In the genomic region with DNA sequence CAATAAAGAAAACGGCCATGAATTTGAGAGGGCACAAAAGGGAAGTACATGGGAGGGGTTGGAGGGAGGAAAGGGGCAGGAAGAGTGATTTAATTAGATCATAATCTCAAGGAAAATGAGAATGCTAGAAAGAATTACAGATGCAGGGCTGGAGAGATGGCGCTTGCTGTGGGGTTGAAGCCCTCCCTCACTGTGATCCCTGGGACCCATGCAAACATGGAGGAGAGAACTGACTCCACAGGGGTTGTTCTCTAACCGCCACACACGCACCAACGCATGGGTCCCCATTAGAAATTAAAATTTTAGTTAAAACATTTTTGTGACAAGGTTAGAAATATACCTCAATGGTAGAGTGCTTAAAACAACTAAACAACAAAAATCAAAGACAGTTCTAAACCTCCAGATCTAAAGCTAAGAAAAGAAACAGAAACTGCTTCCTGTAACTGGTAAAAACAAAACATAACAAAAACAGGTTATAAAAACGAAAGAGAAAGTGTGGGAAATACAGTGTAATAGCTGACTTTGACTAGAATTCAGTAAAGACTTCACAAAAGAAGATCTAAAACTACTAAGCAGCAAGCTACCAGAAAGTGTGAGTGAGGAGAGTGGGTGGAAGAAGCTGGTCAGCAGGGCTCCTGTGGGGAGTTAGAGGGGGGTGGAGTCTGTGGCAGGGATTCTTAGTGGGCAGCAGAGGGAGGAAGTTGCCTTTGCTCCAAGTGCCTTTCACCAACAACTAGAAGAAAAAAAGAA, we compare ENCODE assay signal across 8 mouse cellular contexts. TPM values are rescaled to one million over a fixed set of nuclear protein-coding genes. Genes with fewer than 3 reads are reported as not detected.
A peak's percentile ranks its signal among the peaks of the same experiment; 100 is the strongest.
DNase-seq lines count a peak whose midpoint lies in the region; ATAC-seq and TF ChIP-seq lines count a peak whose summit lies in the region.
"Had no signal": no experiment of that assay in that cellular context is flagged by ENCODE, and none has a peak within 500 bp of the region (broad histone marks: within the 10 kb centered on the region; RNA-seq: fewer than 3 reads in every experiment).

No protein-coding gene starts in this region.

- no peak overlapping the region for H3K4me3 ChIP-seq in embryonic facial prominence, embryonic 13.5 days
- no peak overlapping the region for H3K4me3 ChIP-seq in kidney, postnatal 0 days (replicated peaks; ENCODE audit: low read depth, low read length)
- H3K4me3 ChIP-seq in cerebellum, adult 2 months (replicated peaks; ENCODE audit: insufficient read depth, low read depth, low read length), result no peak overlapping the region
- no peak overlapping the region for H3K4me3 ChIP-seq in hindbrain, embryonic 11.5 days (ENCODE audit: low read depth, low read length)
- H3K4me3 ChIP-seq: midbrain, embryonic 12.5 days had no signal

- TF ChIP-seq POLR2A in cerebellum, adult 2 months (IDR thresholded peaks at IDR 0.05; ENCODE audit: borderline replicate concordance, insufficient read depth, low read length), result no peak

- H3K27me3 ChIP-seq in embryonic facial prominence, embryonic 13.5 days, result no peaks in the 10 kb centered on the region
- no peaks in the 10 kb centered on the region for H3K27me3 ChIP-seq in kidney, postnatal 0 days (ENCODE audit: insufficient read depth, low read length)
- no peaks in the 10 kb centered on the region for H3K27me3 ChIP-seq in cerebellum, adult 2 months (ENCODE audit: control insufficient read depth, insufficient read depth, low read length)
- H3K27me3 ChIP-seq in hindbrain, embryonic 11.5 days (ENCODE audit: control insufficient read depth, insufficient read depth, low read length), result no peaks in the 10 kb centered on the region
- H3K27me3 ChIP-seq: midbrain, embryonic 12.5 days had no signal

- peak; percentile 49 for DNase-seq in 3T3-L1 (ENCODE audit: low read depth, low spot score)
- DNase-seq in B cell, adult 2 months, result peak; percentile 58 to 61
- DNase-seq in kidney, postnatal 0 days (ENCODE audit: low spot score), result peak; percentile 59
- DNase-seq in natural killer cell, adult 2 months (ENCODE audit: low spot score in 2 of 2), result peak; percentile 46 to 54
- DNase-seq in cerebellum, adult 2 months, result no peak
- DNase-seq in hindbrain, embryonic 11.5 days (ENCODE audit: low spot score), result no peak

- H3K4me1 ChIP-seq in embryonic facial prominence, embryonic 13.5 days, result peaks cover 14% of the 10 kb centered on the region
- H3K4me1 ChIP-seq in kidney, postnatal 0 days (replicated peaks; ENCODE audit: insufficient read depth, low read length), result no peaks in the 10 kb centered on the region
- no peaks in the 10 kb centered on the region for H3K4me1 ChIP-seq in cerebellum, adult 2 months (ENCODE audit: control insufficient read depth, insufficient read depth, low read length)
- H3K4me1 ChIP-seq in hindbrain, embryonic 11.5 days (replicated peaks; ENCODE audit: control insufficient read depth, insufficient read depth, low read length), result no peaks in the 10 kb centered on the region

- H3K27ac ChIP-seq in embryonic facial prominence, embryonic 13.5 days, result peak overlapping the region; percentile 68; the same call in 1 of the 2 replicates
- peak overlapping the region; percentile 47 for H3K27ac ChIP-seq in kidney, postnatal 0 days
- H3K27ac ChIP-seq in cerebellum, adult 2 months (ENCODE audit: insufficient read depth, low read length), result no peak overlapping the region
- no peak overlapping the region for H3K27ac ChIP-seq in hindbrain, embryonic 11.5 days (ENCODE audit: low read depth, low read length)
- H3K27ac ChIP-seq: midbrain, embryonic 12.5 days had no signal

- no peak for ATAC-seq in embryonic facial prominence, embryonic 13.5 days (ENCODE audit: insufficient number of reproducible peaks, insufficient read depth, low FRiP score, low TSS enrichment, low read depth)
- ATAC-seq in kidney, postnatal 0 days (replicated peaks; ENCODE audit: low FRiP score, low read depth), result no peak
- ATAC-seq in hindbrain, embryonic 11.5 days (ENCODE audit: low FRiP score), result no peak

- 0 out of 2 replicates have a peak overlapping the region, but pooled peaks have one; percentile 36 for H3K9ac ChIP-seq in embryonic facial prominence, embryonic 13.5 days
- no peak overlapping the region; the same call in 1 of the 2 replicates for H3K9ac ChIP-seq in kidney, postnatal 0 days (ENCODE audit: low read depth, low read length)
- no peak overlapping the region for H3K9ac ChIP-seq in hindbrain, embryonic 11.5 days (ENCODE audit: low read depth, low read length)
- H3K9ac ChIP-seq: midbrain, embryonic 12.5 days had no signal

- H3K9me3 ChIP-seq in embryonic facial prominence, embryonic 13.5 days, result no peaks in the 10 kb centered on the region; the same call in 1 of the 2 replicates
- H3K9me3 ChIP-seq in kidney, postnatal 0 days (replicated peaks; ENCODE audit: low read length), result no peaks in the 10 kb centered on the region
- no peaks in the 10 kb centered on the region for H3K9me3 ChIP-seq in hindbrain, embryonic 11.5 days (ENCODE audit: control insufficient read depth, low read length)
- H3K9me3 ChIP-seq: midbrain, embryonic 12.5 days had no signal

- TF ChIP-seq CTCF in kidney, postnatal 0 days (IDR thresholded peaks at IDR 0.05; ENCODE audit: low read depth), result 0 out of 2 replicates have a peak, but pooled peaks have one; percentile 16
- TF ChIP-seq CTCF in cerebellum, adult 2 months (IDR thresholded peaks at IDR 0.05; ENCODE audit: borderline replicate concordance, insufficient read depth, low read depth, low read length), result no peak

- WGBS in embryonic facial prominence, embryonic 13.5 days, result 69% methylated on average over 6 of the region's 6 CpGs
- 70% methylated on average over 6 of the region's 6 CpGs for WGBS in kidney, postnatal 0 days
- 82% methylated on average over 6 of the region's 6 CpGs for WGBS in cerebellum, adult 2 months
- WGBS in hindbrain, embryonic 11.5 days, result 85% methylated on average over 6 of the region's 6 CpGs

- H3K4me2 ChIP-seq in embryonic facial prominence, embryonic 13.5 days, result no peak overlapping the region
- peak overlapping the region; percentile 30 for H3K4me2 ChIP-seq in kidney, postnatal 0 days (ENCODE audit: low read length)
- H3K4me2 ChIP-seq in hindbrain, embryonic 11.5 days (replicated peaks; ENCODE audit: low read depth, low read length), result no peak overlapping the region
- H3K4me2 ChIP-seq: midbrain, embryonic 12.5 days had no signal

- H3K36me3 ChIP-seq in embryonic facial prominence, embryonic 13.5 days, result peaks cover 31% of the 10 kb centered on the region
- H3K36me3 ChIP-seq in kidney, postnatal 0 days (ENCODE audit: insufficient read depth, low read length), result no peaks in the 10 kb centered on the region; the same call in 1 of the 2 replicates
- H3K36me3 ChIP-seq in hindbrain, embryonic 11.5 days (ENCODE audit: control insufficient read depth, insufficient read depth, low read length), result peaks cover 10% of the 10 kb centered on the region

RNA-seq across cellular contexts. Expression of gene Rbl1, which starts 3.1 kb away (rescaled TPM):
- 23.7 and 26.4 TPM in 2 replicates for polyA plus RNA-seq in embryonic facial prominence, embryonic 13.5 days (2015; fragmentation: Nextera tagmentation; extraction: Ambion mirVana)
- polyA plus RNA-seq in kidney, postnatal 0 days (2015; fragmentation: Nextera tagmentation; extraction: Ambion mirVana), result 15.6 and 16.7 TPM in 2 replicates
- polyA plus RNA-seq in cerebellum, adult 2 months (2012; rRNA removed), result 2.8 and 3.1 TPM in 2 replicates
- polyA plus RNA-seq in hindbrain, embryonic 11.5 days (2014; fragmentation: Nextera tagmentation; extraction: Ambion mirVana), result 29.9 and 31.8 TPM in 2 replicates

Comparison
In these comparisons a context has a peak if more than half of its experiments do, and no peak if none do; other contexts are left out.
1. DNase-seq: peak in 3T3-L1 (single experiment), B cell, adult 2 months (2 of 2), kidney, postnatal 0 days (single experiment) and natural killer cell, adult 2 months (2 of 2); none in cerebellum, adult 2 months (0 of 2) and hindbrain, embryonic 11.5 days (single experiment).
2. H3K27ac ChIP-seq: peak in embryonic facial prominence, embryonic 13.5 days (single experiment) and kidney, postnatal 0 days (single experiment); none in cerebellum, adult 2 months (single experiment) and hindbrain, embryonic 11.5 days (single experiment).